Mouse (Mus musculus) intestine, embryonic 14.5 days (tissue): ENCODE data around the gene Dnajc14. TPM values are rescaled to one million over a fixed set of nuclear protein-coding genes. Genes with fewer than 3 reads are reported as not detected.
A peak's percentile ranks its signal among the peaks of the same experiment; 100 is the strongest.

Experiments used
- ATAC-seq: fragments of 200-750 bp; cut with Nextera tagmentation; replicated peaks from 2 replicates; pipeline ENCODE4 v1.8.0; 2017; ENCODE audit warnings: low read depth, moderate number of reproducible peaks, moderate TSS enrichment, moderate library complexity; ENCODE audit not compliant: low FRiP score, low TSS enrichment
- DNase-seq: peaks from one replicate; pipeline ENCODE4 v3.0.0-alpha.2; 2018; ENCODE audit warnings: low spot score
- H3K27ac ChIP-seq: fragments of 300-500 bp; sonication (generic); 2 replicates; pipeline ENCODE4 v1.5.1; 2014; ENCODE audit warnings: low read depth, mild to moderate bottlenecking, control low read depth
- H3K27me3 ChIP-seq: fragments of 300-500 bp; sonication (generic); replicated peaks from 2 replicates; pipeline ENCODE4 v1.6.1; 2014; ENCODE audit warnings: low read length, control low read depth; ENCODE audit not compliant: control insufficient read depth, insufficient read depth
- H3K36me3 ChIP-seq: fragments of 300-500 bp; sonication (generic); 2 replicates; pipeline ENCODE4 v1.6.1; 2014; ENCODE audit warnings: low read length, control low read depth; ENCODE audit not compliant: control insufficient read depth, insufficient read depth
- H3K4me1 ChIP-seq: fragments of 300-500 bp; sonication (generic); replicated peaks from 2 replicates; pipeline ENCODE4 v1.6.1; 2014; ENCODE audit warnings: low read length, control low read depth, mixed read lengths; ENCODE audit not compliant: control insufficient read depth, insufficient read depth
- H3K4me2 ChIP-seq: fragments of 300-500 bp; sonication (generic); 2 replicates; pipeline ENCODE4 v1.6.1; 2014; ENCODE audit warnings: low read length
- H3K4me3 ChIP-seq: fragments of 300-500 bp; sonication (generic); 2 replicates; pipeline ENCODE4 v1.5.1; 2014; ENCODE audit warnings: low read depth, low read length, control low read depth, mixed read lengths
- H3K9ac ChIP-seq: fragments of 300-500 bp; sonication (generic); 2 replicates; pipeline ENCODE4 v1.6.1; 2014; ENCODE audit warnings: mild to moderate bottlenecking, low read length
- H3K9me3 ChIP-seq: fragments of 300-500 bp; sonication (generic); 2 replicates; pipeline ENCODE4 v1.6.1; 2016; ENCODE audit warnings: low read length, control low read depth; ENCODE audit not compliant: control insufficient read depth
- WGBS: fragments of 180-500 bp; shearing (Covaris S2); extraction: QIAGEN DNeasy Blood & Tissue Kit; methylation state at CpG from one replicate; pipeline ENCODE4 v1.1.7; 2014; 5-methylcytosine and 5-hydroxymethylcytosine counted together
- polyA plus RNA-seq: library from polyadenylated mRNA; unstranded; fragments of >200 nt; fragmentation: Nextera tagmentation; extraction: Ambion mirVana; gene quantifications from 2 replicates; pipeline ENCODE4 v1.2.1, GENCODE M21; 2014

The Dnajc14 gene
- 35.5 and 37.7 TPM in 2 replicates for polyA plus RNA-seq

- peaks cover 34% of the 10 kb centered on the region for H3K4me1 ChIP-seq
- ATAC-seq = peak; percentile 16; the same call in 1 of the 2 replicates
Observed at GRCm38 (mm10) chr10:128803771-128804270, at the start of gene Dnajc14. Gene Dnajc14 (plus strand): TSS chr10:128804062.

GRCm38 (mm10) chr10:128772895-128773294, 31.0 kb upstream of the Dnajc14 start:
- DNase-seq = no peak
- Histone ChIP-seq H3K4me2 (no peak overlapping the region), H3K4me3 (no peak overlapping the region), H3K4me1 (no peaks in the 10 kb centered on the region), H3K9me3 (no peaks in the 10 kb centered on the region), H3K36me3 (no peaks in the 10 kb centered on the region), H3K9ac (no peak overlapping the region), H3K27me3 (no peaks in the 10 kb centered on the region), H3K27ac (no peak overlapping the region)
- no peak for ATAC-seq
- WGBS = 80% methylated on average over 2 of the region's 2 CpGs

More at GRCm38 (mm10) chr10:128803771-128804270, at the start of gene Dnajc14:
- Histone ChIP-seq H3K4me3 (peak within 1 kb of the TSS; percentile 58), H3K36me3 (peaks cover 39% of the 10 kb centered on the region), H3K9ac (peak within 1 kb of the TSS; percentile 72), H3K27ac (peak within 1 kb of the TSS; percentile 92), H3K27me3 (no peaks in the 10 kb centered on the region), H3K4me2 (peak within 1 kb of the TSS; percentile 85), H3K9me3 (no peaks in the 10 kb centered on the region)
- peak; percentile 83 for DNase-seq
- WGBS = under 1% methylated on average over 14 of the region's 14 CpGs

- Histone ChIP-seq H3K4me3 (no peak overlapping the region), H3K36me3 (no peaks in the 10 kb centered on the region), H3K9ac (no peak overlapping the region), H3K4me1 (peaks cover under 1% of the 10 kb centered on the region; the same call in 1 of the 2 replicates), H3K4me2 (no peak overlapping the region), H3K27me3 (no peaks in the 10 kb centered on the region), H3K9me3 (no peaks in the 10 kb centered on the region), H3K27ac (no peak overlapping the region)
- no peak for ATAC-seq
- WGBS = 24% methylated on average over 5 of the region's 5 CpGs
- DNase-seq = no peak
Observed at GRCm38 (mm10) chr10:128773685-128774084, 30.2 kb upstream of the Dnajc14 start.

- Histone ChIP-seq H3K4me3 (no peak overlapping the region), H3K27me3 (no peaks in the 10 kb centered on the region), H3K27ac (peak overlapping the region; percentile 80; the same call in 1 of the 2 replicates)
Observed at GRCm38 (mm10) chr10:128778441-128778840, 25.4 kb upstream of the Dnajc14 start.

DNA sequence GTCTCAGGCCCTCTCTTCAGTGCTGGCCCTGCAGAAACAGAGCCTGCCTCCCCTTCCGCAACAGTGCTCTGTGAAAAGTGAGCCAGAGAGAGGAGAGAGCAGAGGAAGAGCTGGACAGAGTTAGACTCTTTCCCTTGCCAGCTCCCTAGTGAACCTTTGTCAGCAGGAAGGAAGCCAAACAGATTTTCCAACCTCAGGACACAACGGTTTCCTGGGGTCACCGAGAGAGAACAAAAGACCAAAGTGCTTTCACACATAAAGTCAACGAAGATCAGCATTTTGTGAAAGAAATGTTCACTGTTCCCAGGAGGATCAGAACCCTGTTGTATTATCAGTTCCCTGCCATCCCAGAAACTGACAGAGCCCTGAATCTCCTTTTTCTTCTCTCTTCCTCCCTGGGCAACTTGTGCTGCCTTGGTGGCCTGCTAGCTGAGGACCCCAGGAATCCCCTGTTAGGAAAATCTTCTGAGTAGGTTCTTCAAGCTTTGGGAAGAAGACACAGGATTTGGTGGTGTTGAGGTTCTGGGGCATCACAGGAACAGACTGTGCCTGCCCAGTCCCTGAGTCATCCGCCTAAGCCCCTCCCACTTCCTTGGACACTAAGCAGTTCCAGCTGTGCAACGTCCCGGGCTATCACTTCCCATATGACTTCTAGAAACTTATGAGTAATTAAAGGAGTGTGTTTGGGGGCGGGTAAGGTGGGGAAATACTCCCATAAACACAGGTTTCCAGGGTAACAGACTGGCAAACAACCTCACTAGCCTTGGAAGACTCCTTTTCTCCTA, 24.7 kb upstream of the Dnajc14 start:
- DNase-seq = peak; percentile 74
- Histone ChIP-seq H3K9me3 (no peaks in the 10 kb centered on the region), H3K4me1 (peaks cover 10% of the 10 kb centered on the region), H3K27ac (peak overlapping the region; percentile 80), H3K4me3 (no peak overlapping the region), H3K27me3 (no peaks in the 10 kb centered on the region), H3K9ac (no peak overlapping the region), H3K4me2 (0 out of 2 replicates have a peak overlapping the region, but pooled peaks have one; percentile 2), H3K36me3 (no peaks in the 10 kb centered on the region)
- 25% methylated on average over 8 of the region's 8 CpGs for WGBS
- ATAC-seq = peak; percentile 85

More at GRCm38 (mm10) chr10:128778441-128778840, 25.4 kb upstream of the Dnajc14 start:
- 89% methylated on average over 2 of the region's 2 CpGs for WGBS
- Histone ChIP-seq H3K4me2 (no peak overlapping the region), H3K36me3 (no peaks in the 10 kb centered on the region), H3K9ac (no peak overlapping the region), H3K4me1 (peaks cover 10% of the 10 kb centered on the region), H3K9me3 (no peaks in the 10 kb centered on the region)
- DNase-seq = no peak
- no peak for ATAC-seq

GRCm38 (mm10) chr10:128780200-128780599, 23.7 kb upstream of the Dnajc14 start:
- H3K4me3 ChIP-seq = no peak overlapping the region
- no peak for DNase-seq
- H3K9me3 ChIP-seq = no peaks in the 10 kb centered on the region
- no peak overlapping the region for H3K9ac ChIP-seq
- no peaks in the 10 kb centered on the region for H3K27me3 ChIP-seq
- no peak for ATAC-seq
- 95% methylated on average over 1 of the region's 1 CpGs for WGBS
- no peak overlapping the region for H3K4me2 ChIP-seq
- peaks cover 10% of the 10 kb centered on the region for H3K4me1 ChIP-seq
- H3K27ac ChIP-seq = peak overlapping the region; percentile 38; the same call in 1 of the 2 replicates
- H3K36me3 ChIP-seq = no peaks in the 10 kb centered on the region

- ATAC-seq (no peak), DNase-seq (no peak)
- Histone ChIP-seq H3K27me3 (no peaks in the 10 kb centered on the region), H3K36me3 (no peaks in the 10 kb centered on the region), H3K4me1 (no peaks in the 10 kb centered on the region), H3K27ac (no peak within 1 kb of the TSS), H3K4me2 (no peak within 1 kb of the TSS), H3K9ac (no peak within 1 kb of the TSS), H3K9me3 (no peaks in the 10 kb centered on the region), H3K4me3 (no peak within 1 kb of the TSS)
- 64% methylated on average over 7 of the region's 7 CpGs for WGBS
Observed at GRCm38 (mm10) chr10:128790398-128791124, 13.3 kb upstream of the Dnajc14 start, which contains the start of gene Mmp19. Gene Mmp19 (plus strand): TSS chr10:128790910.

DNA sequence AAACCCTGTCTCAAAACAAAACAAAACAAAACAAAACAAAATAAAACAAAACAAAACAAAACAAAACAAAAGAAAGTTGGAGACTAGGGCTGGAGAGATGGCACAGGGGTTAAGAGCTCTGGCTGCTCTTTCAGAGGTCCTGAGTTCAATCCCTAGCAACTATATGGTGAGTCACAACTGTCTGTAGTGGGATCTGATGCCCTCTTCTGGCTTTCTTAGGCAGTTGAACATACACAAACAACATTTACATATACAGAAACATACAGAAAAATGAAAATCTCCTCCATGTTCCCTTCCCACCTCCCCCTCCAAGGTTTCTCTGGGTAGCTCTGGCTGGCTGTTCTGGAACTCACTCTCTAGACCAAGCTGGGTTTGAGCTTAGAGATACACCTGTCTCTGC, 11.8 kb upstream of the Dnajc14 start:
- DNase-seq (no peak), ATAC-seq (no peak)
- H3K4me3 ChIP-seq = no peak overlapping the region
- no peak overlapping the region for H3K9ac ChIP-seq
- H3K4me1 ChIP-seq = no peaks in the 10 kb centered on the region
- no peaks in the 10 kb centered on the region for H3K36me3 ChIP-seq
- H3K9me3 ChIP-seq = no peaks in the 10 kb centered on the region
- H3K27me3 ChIP-seq = no peaks in the 10 kb centered on the region
- H3K4me2 ChIP-seq = no peak overlapping the region
- no peak overlapping the region for H3K27ac ChIP-seq
